Mouse (Mus musculus): ENCODE measurements at regions not wholly inside any gene's neighbourhood (a gene's known extent, or its start where the extent isn't known, plus 50 kb on each side); places are given as distances from the start of the nearest gene placed in this dataset.

DNA sequence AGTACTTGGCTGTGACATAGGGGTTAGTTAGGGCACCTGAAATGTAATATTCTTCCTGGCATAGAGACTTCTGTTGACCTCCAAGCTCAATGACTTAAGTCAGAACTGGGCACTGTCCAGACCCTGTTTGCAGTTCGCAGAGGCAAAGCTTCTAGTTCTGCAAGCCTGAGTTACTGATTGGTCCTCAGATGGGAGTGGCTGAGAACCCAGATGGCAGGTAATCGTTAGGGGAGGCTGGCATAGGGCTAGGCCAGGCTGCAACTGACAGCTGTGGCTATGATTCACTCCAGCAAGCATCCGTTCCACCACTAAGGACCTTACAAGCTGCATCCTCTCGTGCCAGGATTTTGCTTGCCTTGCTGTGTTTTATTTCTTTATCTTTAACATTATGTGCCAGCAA, 139.3 kb upstream of the Klf12 start:
- TF ChIP-seq CTCF (IDR thresholded peaks at IDR 0.05; ENCODE audit: control insufficient read depth, insufficient read depth, insufficient replicate concordance, low read depth, low read length): no peak
- TF ChIP-seq POLR2A (IDR thresholded peaks at IDR 0.05; ENCODE audit: control insufficient read depth, low read depth, low read length): no peak

Data from testis, adult 2 months (tissue).